Mouse (Mus musculus) liver, adult 2 months (tissue): ENCODE results near the gene Sntb2.

Experiments
- CTCF ChIP-seq: fragments of 200-500 bp; IDR thresholded peaks from 2 replicates; pipeline ENCODE4 v1.5.1; 2011; ENCODE audit warnings: low read depth, low read length, control low read depth
- POLR2A ChIP-seq: fragments of 200-500 bp; IDR thresholded peaks from 2 replicates; pipeline ENCODE4 v1.6.1; 2011; ENCODE audit warnings: low read length, control low read depth; ENCODE audit not compliant: insufficient read depth; ENCODE audit errors: extremely low read depth

DNA sequence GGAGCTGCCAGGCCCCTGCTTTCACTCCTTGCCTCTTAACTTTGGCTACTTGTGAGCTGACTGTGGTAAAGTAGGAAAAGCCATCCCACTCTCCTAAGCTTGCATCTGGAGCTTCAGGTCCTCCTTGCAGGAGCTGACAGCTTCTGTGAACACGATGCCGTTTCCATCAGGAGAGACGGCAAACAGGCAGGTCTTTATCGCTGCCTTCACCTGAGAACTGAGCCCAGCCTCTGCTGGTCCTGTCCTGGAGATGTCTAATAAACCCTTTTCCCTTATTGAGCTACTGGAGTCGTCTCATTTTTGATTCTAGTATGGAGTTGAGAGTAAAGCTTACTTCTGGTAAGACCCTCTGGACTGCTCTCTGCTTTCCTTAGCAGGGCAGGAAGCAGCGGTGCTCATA, 109.9 kb downstream of the Sntb2 start:
- no peak for TF ChIP-seq CTCF
- no peak for TF ChIP-seq POLR2A
